Mouse (Mus musculus): ENCODE measurements at regions not wholly inside any gene's neighbourhood (a gene's known extent, or its start where the extent isn't known, plus 50 kb on each side); places are given as distances from the start of the nearest gene placed in this dataset.

DNA sequence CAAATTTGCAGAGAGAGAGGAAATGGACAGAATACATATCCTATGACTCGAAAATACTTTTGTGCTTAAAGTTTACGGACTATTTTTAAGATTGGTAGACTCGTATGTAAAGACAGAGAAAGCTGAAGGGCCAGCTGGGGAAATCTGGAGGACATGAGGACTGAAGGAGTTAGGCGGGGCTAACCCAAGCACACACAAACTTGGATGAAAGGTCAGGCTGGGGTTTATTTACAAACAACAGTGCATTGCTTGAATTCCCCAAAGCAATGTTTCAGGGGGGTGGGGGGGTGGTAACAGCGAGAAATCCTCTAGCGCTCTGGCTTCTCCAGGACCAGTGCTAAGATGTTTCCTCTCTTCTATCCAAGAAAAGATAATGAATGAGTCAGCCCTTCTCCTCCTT, 68.3 kb downstream of the Ptger2 start:
- DNase-seq: no peak

DNA sequence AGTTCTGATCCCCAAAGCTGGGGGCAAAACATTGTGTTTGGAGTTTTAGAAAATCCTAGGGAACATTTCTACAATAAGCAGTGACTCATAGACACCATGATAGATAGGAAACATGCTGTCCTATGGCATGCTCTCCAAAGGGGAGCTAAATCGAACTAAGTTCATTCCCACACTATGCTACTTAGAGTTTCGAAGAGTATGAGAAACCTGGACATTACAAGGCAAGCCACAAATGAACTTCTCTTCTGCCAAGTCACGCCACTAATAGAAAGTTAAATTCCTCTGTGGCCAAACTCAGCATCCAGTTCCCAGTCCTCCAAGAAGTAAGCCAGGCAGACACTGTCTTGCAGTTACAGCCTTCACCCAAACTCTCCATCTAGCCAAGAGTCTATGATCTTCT, 73.7 kb downstream of the Ptger2 start:
- no peak for DNase-seq

DNA sequence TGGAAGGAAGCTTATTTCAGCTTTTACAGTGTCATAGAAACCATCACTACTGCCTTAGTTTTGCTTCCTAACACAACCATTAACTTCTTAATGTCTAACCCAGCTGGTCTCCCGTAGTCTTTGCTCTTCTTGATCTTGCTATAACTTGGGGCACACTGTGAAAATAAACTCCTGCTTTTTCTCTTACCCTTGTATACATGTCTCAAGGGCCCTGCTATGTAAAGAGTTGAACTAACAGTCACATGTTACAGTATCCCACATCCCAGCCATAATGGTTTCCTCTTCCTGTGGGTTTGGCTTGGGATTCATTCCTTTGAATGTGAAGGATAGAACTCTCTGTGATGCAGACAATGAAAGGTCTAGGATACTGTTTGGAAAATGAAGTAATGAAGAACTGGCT, 76.5 kb downstream of the Ptger2 start:
- no peak for DNase-seq

DNA sequence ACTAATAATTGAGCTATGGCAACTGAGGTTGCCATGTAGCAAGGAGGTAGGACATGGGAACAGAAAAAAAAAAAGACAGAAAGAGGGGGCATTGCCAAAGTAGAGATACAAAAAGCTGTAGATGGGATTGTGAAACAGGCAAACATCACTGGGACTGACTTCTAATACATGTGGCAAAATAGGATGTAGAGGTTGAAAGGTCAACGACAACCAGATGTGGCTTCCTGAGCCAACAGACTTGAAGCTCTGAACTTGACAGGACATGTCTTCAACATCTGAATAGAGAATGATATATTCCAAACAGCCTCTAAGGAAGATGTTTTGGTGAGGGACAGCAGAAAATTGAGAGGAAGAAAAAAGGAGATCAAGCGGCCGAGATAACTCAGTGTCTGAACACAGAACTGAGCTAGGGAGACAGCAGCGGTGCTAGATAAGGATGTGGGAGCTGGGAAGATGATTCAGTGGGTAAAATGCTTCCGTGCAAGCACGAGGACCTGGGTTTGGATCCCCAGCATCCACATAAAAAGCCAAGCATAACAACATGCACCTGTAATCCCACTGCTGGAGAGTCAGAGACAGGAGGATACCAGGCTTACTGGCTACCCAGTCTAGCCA, 81.7 kb downstream of the Ptger2 start:
- no peak for DNase-seq

DNA sequence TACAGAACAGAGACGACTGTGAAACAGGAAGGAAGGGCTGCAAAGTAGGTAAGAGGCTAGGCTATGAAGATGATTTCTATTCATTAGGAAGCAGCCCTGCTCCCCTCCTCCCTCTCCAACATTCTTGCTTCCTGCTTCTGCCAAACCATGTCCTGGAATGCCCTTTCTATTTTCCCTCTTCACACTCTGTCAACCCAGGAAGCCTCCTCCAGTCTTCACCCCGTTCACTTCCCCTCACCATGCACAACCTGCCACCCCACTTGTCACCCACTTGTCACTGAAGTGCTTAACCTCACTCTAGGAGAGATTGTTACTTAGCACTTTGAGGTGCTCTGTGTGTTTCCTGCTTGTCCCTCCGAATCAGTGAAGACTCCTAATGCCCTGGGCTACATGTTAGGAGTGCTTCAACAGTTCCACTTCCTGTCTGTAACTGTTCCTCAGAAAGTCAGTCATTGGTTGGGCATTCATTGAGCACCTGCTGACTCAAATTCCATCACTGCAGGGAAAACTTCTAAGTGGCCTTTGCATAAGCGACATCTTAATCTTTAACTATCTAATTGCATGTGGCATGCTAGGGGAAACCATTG, 87.0 kb downstream of the Ptger2 start:
- DNase-seq: peak; percentile 3 to 7

DNA sequence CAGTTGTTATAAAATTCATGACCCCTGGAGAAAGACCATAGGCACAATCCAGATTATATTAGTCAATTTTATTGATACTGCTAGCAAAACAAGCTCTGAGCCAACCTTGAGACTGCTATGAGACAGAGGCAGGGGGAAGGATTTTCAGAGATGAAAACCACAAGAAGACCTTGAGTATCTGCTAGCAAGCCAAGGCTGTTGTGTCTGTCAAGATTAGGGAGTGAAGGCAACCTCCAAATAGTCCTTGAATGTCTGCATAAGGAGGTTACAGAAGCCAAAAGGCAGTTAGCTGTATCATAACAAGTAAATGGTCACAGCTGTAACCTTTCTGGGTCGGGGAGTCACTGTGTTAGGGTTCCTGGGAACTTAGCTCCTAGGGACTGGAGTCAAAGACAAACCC, 89.2 kb downstream of the Ptger2 start:
- no peak for DNase-seq

DNA sequence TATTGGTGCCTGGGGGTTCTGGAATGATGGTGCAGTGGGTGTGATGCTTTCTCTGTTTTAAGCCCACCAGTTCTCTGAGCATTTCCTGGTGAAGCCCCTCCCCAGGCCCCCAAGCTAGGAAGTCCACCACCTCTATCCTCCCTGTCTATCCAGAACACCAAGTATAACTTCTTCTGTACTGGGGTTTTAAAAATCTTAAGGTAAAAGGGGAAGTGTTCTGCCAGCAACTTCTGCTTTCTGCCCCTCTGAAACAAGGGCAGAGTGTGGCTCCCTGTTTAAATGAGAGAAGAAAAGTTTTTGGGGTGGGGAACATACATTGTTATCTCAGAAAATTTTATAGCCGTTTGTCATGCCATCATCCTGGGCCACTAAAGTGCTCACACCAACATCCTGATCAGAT, 91.8 kb downstream of the Ptger2 start:
- no peak for DNase-seq

DNA sequence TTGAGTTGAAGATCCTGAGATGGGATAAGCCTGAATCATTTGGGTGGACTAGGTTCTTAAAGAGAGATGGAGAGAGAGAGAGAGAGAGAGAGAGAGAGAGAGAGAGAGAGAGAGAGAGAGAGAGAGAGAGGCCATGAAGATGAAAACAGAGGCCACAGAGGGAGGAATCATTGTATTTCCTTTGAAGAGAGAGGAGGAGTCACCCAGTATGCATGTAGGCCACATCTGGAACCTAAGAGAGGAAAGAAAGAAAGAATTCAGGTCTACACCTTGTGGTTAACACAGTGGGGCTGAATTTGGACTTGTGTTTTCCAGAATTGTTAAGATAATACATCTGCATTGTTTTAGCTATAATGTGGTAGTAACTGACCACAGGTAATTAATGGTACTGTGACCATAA, 92.2 kb downstream of the Ptger2 start:
- DNase-seq: no peak

DNA sequence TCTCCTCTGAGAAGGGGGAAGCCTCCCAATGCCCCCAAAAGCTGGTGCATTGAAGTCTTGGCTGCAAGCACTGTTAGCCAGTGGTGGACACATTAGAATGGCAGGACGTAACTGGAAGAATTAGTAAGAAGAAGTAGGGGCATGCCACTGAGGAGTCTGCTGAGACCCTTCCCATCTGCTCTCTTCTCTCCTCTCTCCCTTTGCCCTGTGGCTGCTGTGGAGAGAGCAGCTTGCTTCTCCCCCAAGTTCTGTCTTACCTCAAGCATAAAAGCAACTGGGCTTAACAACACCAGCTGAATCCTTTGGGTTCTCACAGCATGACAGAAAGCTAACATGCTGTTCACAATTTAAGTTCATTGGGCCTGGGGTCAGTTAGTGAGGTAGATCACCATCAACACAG, 95.1 kb downstream of the Ptger2 start:
- DNase-seq: no peak
